Mouse (Mus musculus) layer of hippocampus, adult 11-12 months (tissue): ENCODE measurements around the gene Nos3.

Experiments used
- DNase-seq: peaks from one replicate; pipeline ENCODE4 v3.0.0; 2022; ENCODE audit warnings: low spot score

Gene Nos3

DNA sequence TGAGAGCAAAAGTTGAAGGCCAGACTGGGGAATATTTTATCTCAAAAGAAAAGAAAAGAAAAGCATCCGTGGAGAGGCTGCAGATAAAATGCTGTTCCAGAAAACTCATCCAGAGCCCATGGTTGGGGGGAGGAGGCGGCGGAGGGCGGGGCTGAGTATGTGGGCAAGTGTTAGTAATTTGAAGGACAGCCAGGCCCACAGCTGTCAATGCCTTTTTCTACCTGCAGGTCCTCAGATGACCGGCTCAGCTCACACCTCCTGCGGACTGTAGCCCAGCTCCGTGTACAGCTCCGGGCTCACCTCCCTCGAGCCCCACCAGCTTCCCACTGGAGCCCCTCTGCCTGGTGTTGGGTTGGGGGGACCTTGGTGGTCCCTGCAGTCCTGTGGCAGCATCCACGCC is 35.1 kb downstream of the Nos3 start:
- no peak for DNase-seq

DNA sequence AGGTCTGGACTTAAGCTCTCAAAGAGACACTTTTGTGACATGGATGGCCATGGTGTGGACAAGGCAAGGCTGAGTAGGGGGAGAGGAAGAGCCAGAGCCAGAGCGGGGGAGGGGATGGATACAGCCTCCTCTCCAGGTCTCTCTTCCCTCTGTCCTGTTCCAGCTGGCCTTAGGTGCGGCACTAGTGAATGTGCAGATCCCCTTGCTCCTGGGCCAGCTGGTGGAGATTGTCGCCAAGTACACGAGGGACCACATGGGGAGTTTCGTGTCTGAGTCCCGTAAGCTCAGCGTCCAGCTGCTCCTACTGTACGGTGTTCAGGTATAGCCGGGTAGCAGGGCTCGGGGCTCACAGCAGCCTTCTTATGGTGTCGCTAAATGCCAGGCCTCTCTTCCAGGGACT is 35.8 kb downstream of the Nos3 start:
- no peak for DNase-seq

DNA sequence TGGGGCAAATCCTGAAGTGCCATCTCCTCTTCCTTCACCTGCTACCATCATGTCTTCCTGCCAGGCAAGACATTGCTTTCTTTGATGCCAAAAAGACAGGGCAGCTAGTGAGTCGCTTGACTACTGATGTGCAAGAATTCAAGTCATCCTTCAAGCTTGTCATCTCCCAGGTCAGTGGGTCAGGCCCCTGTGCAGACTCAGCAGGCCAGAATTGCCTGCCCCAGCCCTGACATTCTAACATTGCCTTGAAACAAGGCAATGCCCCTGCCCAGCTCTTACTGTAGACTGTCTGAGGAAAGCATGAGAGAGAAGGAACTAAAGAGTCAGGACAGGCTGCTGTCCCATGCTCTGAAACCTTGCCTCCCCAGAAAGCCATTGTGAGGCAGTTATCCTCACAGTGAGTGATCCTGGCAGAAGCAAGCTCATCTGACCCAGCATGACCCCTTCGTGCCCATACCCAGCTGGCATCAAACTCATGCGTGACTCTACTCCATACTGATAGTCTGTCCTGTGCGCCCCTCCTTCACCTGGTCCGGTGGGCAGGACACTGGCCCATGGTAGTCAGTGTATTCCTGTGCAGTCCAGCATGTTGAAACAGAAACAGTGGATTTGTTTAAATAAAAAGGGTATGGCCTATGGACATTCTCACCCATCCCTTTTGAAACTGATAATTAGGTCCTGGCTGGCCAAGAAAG is 36.4 kb downstream of the Nos3 start:
- no peak for DNase-seq

DNA sequence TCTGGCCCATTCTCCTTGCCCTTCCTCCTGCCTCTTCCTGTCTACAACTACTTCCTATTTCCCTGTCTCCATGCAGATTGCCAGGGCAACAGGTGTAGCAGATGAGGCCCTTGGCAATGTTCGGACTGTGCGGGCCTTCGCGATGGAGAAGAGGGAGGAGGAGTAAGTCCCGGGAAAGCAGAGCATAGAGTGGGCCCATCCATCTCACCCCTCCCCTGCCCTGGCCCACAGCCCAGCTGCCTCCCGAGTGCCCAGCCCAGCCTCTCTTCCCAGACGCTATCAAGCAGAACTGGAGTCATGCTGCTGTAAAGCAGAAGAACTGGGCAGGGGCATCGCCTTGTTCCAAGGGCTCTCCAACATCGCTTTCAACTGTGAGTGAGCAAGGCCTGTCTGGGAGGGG is 37.4 kb downstream of the Nos3 start:
- no peak for DNase-seq

DNA sequence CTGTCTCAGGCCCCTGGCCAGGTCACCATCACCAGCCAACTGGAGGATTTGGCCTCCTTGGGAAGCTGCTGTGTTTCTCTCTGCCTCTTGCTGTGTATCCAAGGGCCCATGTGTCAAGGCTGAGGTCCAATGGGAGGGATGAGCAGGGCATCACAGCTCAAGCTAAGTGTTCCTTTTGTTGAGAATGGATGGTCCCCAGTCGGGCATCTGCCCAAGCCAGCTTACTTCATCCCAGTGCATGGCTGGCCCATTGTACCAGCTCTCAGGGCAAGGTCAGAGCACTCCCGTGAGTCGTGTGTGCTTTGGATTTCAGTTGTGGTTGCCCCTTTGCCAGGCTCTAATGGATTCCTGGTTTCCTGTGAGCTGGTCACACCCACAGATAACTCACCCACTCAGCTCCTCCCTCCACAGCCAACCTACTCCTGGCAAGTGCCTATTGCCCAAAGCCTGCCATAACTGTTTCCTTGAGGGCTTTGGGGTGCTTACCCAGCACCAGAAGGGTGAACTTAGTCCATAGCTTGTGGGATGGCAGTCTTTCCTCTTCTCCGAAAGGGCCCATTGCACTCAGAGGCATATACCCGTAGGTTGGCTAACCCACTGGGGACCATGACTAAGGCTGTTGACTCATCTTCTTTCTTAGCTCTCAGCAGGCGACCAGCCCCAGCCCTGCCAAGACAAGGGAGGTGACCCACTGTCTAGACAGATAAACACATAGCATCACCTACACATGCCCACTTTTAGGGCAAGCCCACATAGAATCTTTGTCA is 40.2 kb downstream of the Nos3 start:
- DNase-seq: peak; percentile 70

DNA sequence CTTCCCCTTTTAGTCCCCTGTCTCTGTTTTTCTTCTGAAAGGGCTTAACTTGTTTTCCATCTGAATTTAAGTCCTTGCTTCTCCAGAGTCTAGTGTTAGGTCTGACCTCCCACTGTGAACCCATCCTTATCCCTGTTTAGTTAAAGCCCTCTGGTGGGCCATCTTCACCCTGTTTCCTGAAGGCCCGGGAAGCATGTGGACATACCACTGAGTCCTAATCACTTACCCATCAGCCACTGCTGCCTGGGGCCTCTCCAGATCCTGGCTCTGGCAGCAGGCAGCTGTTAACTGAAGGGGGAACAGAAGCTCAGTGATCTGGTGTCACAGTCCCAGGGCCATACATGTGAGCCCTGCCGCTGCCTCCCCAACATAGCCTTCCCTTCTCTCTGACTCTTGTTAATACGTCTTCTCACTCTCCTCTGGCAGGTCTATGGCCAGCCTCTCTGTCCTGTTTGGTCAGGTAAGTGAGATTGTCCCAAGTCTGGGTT is 40.8 kb downstream of the Nos3 start:
- no peak for DNase-seq

DNA sequence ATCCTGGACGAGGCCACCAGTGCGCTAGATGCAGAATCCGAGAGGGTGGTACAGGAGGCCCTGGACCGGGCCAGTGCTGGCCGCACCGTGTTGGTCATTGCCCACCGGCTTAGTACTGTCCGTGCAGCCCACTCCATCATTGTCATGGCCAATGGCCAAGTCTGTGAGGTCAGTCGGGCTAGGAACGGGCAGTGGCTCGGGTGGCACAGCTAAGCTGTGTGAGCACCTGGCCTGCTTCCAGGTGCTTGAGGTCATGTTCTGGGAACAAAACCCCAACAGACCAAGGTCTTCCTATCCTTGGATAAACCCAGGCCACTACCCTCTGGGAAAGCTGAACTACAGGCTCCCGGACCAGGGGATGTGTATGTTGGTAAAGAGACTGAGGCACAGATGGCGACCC is 44.0 kb downstream of the Nos3 start:
- no peak for DNase-seq

DNA sequence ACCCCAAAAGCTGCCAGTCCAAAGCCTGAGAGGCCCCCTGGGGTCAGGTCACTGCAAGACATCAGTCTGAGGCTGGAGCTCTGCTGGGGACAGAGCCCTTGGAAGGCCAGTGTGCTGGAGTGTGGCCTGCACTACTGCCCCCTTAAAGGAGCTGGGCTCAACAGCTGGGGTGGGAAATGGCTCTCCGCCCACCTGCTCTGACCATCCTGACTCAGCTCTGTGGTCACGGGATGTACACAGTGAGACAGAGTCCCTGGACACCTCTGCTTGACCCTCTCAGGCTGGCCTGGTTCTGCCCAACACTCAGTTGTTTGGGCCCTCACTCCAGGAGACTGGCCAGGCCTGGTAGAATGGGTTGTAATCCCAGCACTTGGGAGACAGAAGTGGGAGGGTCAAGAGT is 44.9 kb downstream of the Nos3 start:
- DNase-seq: no peak

DNA sequence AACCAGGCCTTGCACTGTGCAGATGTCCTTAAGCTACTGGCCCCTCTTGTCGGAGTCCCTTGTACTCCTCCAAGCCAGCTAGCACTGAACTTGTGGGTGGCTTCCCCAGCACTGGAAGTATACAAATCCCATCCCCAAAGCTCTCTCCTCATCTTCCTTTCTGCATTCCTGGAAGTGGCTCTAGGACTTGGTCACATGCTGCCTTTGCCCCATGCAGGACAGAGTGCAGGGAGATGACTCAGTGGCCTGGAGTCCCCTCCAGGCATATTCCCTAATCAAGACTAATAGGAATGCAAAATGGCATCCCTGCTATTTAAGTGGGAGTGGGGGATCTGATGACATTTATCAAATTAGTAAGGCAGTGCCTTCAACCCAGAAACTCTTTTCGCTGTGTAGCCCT is 47.5 kb downstream of the Nos3 start:
- DNase-seq: no peak

DNA sequence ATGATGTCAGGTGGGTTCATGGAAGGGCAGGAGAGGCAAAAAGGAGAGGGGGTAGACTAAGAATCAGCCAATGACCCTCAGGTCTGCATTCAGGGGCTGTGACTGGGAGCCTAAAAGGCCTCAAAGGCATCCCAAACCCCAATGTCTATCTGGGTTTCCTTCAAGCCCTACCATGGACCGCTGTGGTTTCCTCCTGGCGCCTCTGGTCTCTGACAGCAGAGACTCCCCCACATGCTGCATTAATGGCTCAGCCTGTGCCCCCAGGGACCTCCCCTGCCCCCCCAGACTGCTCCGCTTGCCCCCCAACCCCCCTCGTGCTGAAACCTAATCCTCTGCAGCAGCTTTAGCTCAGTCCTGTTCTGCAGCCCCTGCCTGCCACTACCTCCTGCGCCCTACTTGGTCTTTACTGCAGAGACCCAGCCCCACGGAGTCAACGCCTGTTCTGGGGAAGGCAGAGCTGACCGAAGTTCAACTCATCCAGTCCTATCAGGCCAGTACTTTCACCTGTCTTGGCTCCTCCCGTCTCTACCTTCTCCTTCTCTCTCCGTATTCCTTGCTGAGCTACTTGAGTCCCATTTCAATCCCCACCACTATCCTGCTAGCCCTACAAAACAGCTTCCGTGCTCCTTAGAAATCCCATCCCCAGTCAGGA is 48.6 kb downstream of the Nos3 start, which contains the start of gene Asic3:
TSS of gene Asic3 (plus strand) at position 351 of the 652 bp plus-strand sequence.
- no peak for DNase-seq

DNA sequence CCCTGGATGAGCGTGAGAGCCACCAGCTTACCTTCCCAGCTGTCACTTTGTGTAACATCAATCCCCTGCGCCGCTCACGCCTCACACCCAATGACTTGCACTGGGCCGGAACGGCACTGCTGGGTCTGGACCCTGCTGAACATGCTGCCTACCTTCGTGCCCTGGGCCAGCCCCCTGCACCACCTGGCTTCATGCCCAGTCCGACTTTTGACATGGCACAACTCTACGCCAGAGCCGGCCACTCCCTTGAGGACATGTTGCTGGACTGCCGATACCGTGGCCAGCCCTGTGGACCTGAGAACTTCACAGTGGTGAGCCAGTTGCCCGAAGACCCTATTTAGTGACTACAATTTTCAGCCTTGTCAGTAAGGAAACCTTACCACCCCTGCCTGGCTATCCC is 49.3 kb downstream of the Nos3 start:
- DNase-seq: no peak

DNA sequence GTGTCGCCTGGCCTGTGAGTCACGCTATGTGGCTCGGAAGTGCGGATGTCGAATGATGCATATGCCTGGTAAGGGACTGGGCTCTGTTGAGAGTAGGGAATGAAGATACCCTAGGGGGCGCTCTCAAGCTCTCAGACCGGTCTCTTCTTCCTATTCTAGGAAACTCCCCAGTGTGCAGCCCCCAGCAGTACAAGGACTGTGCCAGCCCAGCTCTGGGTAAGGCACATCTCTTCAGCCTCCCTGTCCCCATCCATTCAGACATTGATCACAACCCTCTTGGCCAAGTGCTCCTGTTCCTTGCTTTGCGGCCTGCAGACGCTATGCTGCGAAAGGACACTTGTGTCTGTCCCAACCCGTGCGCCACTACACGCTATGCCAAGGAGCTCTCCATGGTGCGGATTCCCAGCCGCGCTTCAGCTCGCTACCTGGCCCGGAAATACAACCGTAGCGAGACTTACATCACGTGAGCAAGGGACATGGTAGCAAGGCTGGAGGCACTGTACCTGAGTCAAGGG is 51.7 kb downstream of the Nos3 start:
- DNase-seq: peak; percentile 86

DNA sequence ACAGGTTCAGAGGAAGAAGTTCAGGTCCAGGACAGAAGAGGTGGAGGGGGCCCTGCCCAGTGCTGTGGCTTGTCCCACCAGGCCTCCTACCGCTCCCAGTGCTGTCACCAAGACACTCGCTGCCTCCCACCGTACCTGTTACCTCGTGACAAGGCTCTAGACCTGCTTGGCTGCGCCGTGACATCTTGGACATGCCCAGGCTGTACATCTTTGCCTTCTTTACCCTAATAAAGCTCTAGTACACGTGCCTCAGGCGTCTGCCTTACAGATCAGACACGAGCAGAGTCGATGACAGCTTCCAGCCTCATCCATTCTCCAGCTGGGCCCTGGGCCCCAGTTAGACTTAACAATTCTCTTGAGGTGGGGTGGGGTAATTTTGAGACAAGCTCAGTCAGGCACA is 53.0 kb downstream of the Nos3 start:
- DNase-seq: no peak

DNA sequence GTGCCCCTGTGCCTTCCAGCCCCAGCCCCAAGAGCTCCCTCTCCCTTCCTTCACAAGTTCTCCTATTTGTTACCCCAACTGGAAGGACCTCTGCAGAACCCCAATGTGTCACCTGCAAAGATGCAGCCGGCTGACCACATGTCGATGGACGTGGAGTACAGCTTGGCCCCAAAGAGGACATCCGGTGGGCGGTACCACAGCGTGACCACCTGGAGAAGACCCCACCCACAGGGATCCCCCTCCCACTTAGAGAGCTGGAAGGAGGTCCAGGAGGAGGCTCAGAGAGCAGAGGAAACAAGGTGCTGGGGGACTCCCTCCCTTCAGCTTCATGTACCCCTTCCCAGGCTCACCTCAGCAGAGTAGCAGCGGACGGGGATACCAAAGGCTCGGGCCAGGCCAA is 55.8 kb downstream of the Nos3 start:
- DNase-seq: no peak

DNA sequence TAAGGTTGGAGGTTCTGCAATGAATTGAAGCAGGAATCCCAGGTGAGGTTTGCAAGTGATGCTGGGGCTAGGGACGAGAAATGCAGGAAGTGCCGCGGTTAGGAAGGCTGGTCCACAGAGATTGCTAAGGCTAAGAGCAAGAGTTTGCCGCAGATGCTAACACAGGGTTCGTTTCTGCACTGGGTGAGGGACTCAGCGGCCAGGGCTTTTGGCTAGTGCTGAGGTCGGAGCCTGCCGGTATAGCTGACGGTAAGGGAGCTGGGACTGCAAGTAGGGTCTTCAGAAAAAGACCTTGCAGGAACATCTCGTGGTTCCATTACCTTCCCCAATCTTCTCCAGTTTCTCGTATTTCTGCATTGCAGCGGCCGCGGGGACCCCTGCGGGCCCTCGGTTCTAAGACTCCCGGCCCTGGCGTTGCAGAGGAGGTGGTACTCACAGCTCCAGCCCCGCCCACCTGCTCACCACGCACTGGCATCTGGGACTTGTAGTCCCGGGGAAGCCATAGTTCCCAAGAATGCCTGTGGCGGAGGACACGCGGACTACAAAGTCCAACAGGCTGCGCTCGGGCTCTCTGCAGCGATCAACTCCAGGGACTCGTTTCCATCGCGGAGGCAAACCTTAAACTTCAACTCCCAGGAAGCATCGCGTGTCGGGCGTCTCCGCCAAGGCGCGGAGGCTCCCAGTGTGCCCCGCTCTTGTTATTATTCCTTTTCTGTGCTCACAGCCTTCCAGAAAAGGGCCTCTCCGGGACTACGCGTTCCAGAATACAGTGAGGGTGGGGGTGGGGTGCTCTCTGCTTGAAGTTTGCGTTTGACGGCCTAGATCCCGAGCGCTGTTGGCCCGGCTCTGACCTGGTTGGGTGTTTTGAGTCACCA is 58.8 kb downstream of the Nos3 start, which contains the start of the genes Cdk5 and Slc4a2:
TSS of gene Cdk5 (minus strand) at position 402 of the 875 bp plus-strand sequence.
TSS of gene Slc4a2 (plus strand) at position 709 of the 875 bp plus-strand sequence.
- DNase-seq: peak; percentile 99

DNA sequence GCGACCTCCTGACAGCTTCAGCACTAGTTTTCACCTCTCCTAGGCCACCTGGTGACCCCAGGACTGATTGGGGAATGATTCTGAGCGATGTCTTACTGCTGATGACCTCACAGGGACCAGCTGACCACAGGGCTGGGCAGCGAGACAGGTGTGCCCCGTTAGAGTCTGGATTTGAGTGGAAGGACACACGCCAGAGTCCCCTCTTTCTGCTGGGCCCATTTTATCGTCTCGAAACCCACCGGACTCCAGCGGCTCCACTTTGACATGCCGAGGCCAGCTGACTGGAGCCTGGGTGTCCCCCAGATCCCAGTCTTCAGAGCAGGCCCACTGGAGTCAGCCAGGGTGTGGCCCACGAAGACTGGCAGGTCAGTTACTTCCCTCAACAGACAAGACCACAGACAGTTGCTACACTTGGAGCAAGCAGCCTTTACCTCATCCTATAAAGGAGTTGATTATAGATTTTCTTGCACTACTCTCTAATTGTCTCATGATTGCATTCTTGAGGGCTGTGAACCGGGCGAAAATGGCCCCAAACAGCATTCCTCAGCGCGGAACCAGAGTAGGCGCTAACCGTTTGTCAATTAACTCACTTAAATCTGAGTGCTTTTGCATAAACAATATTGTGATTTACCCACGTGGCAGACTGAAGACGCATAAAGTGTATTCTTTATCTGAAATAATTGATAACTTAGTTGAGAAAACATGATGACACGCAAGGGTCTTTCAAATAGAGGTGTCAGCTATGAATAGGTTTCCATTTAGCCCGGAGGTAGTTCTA is 59.6 kb downstream of the Nos3 start:
- DNase-seq: no peak

DNA sequence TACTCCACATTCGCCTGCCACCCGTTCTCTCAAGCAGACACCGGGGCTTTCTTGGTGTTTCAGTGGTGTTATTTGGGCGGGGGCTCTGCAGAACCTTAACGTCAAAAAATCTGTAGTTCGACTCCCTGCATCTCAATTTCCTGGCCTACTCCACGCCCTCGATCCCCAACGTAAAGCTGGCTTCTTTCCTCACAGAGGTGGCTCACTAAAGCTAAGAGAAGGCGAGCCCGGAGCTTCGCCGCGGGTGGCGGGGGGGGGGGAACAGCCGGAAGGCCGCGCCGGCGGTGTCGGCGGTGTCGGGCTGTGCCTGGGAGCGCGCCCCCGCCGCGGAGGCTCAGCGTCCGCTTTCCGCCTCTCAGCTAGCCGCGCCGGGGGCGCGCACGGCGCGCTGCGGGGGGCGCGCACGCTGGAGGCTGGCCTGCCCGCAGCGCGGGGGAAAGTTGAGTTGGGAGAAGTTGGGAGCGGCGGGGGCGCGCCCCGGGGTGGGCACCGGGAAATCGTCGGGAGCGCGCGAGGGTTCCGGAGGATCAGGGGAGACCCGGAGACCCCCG is 60.3 kb downstream of the Nos3 start:
- peak; percentile 80 for DNase-seq

DNA sequence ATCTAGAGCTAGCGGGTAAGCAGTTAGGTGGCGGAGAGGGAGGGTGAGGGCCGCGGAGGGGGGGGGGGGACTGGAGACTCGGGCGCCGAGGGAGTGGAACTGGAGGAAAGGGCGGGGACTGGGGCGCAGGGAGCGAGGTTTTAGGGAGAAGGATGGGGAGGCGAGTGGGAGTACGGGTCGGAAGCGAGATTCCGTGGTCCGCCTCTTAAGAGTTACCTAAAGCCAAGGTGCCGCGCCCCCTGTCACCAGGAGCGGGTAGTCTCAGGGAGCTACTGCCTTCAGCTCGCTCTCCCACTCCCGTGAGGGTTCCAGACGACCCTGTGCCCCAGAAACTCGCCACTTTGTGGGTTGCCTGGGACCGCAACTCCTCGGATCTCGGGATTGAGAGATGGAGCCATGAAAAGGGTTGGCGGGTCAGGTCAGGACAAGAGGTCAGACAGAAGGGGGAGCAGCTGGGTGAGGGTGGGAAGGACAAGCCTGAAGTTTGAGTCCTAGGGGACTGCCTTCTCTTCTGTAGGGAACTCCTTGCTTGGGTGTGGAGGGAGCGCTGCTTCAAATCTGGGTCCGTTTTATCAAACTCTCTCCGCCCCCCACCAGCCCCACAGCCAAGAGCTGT is 60.9 kb downstream of the Nos3 start:
- DNase-seq: peak; percentile 50

DNA sequence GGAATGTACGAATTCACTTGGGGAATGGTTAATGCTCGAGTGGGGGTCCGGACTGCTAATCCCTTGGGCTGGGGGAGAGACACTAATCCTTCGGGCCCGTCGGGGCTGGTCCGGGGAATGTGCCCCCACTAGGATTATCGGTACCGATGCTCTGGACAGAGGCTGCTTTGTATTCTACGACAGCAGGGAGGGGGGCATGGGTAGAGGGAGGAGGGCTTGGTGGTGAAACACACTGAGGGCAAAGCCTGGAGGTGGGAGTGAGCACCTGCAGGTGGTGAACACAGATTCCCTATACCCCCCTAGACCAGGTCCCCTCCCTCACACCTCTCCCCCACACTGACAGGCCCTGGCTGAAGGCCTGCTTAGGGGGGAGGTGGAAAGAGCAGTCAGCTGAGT is 61.4 kb downstream of the Nos3 start:
- DNase-seq: no peak
